Mouse (Mus musculus) C2C12 (cell line): Measurements from ENCODE around the gene Ccnb1ip1. TPM values are rescaled to one million over a fixed set of nuclear protein-coding genes. Genes with fewer than 3 reads are reported as not detected.
"Not testable (repeated sequence)": the region's sequence is repeated elsewhere in the genome, so short reads cannot be mapped to it uniquely, and the experiment has no call there.

Experiments
- H3K27me3 ChIP-seq: one replicate; pipeline ENCODE4 v1.6.1; 2011; ENCODE audit not compliant: control insufficient read depth, insufficient read depth, insufficient read length
- H3K36me3 ChIP-seq: one replicate; pipeline ENCODE4 v1.6.1; 2011; ENCODE audit not compliant: control insufficient read depth, insufficient read depth
- H3K4me3 ChIP-seq: one replicate; pipeline ENCODE4 v1.5.1; 2011; ENCODE audit warnings: mild to moderate bottlenecking, control low read depth; ENCODE audit not compliant: poor library complexity, insufficient read depth, severe bottlenecking
- H3K79me2 ChIP-seq: one replicate; pipeline ENCODE4 v1.6.1; 2011; ENCODE audit not compliant: control insufficient read depth, insufficient read depth
- H3K79me3 ChIP-seq: one replicate; pipeline ENCODE4 v1.6.1; 2011; ENCODE audit warnings: low read depth, control low read depth
- H3ac ChIP-seq: one replicate; pipeline ENCODE3; 2011; ENCODE audit warnings: low read depth; ENCODE audit not compliant: control insufficient read depth, insufficient read length
- CEBPB ChIP-seq: IDR thresholded peaks from one replicate; pipeline ENCODE4 v1.6.1; 2011; ENCODE audit warnings: low read depth, mild to moderate bottlenecking, control low read depth, moderate library complexity
- CTCF ChIP-seq: IDR thresholded peaks from one replicate; pipeline ENCODE4 v1.5.1; 2011; ENCODE audit not compliant: control insufficient read depth, insufficient read depth, insufficient read length
- FOSL1 ChIP-seq: IDR thresholded peaks from one replicate; pipeline ENCODE4 v1.8.0; 2011; ENCODE audit warnings: mild to moderate bottlenecking, low read length; ENCODE audit not compliant: poor library complexity, insufficient read depth, severe bottlenecking
- MAX ChIP-seq: IDR thresholded peaks from one replicate; pipeline ENCODE4 v1.6.1; 2011; ENCODE audit warnings: mild to moderate bottlenecking, control low read depth
- MYOD1 ChIP-seq: IDR thresholded peaks from one replicate; pipeline ENCODE4 v1.6.1; 2011; ENCODE audit warnings: low read depth; ENCODE audit not compliant: control insufficient read depth, insufficient read length
- MYOG ChIP-seq: IDR thresholded peaks from one replicate; pipeline ENCODE4 v1.6.1; 2011; ENCODE audit not compliant: control insufficient read depth, insufficient read length; ENCODE audit errors: extremely low read depth
- USF1 ChIP-seq: IDR thresholded peaks from one replicate; pipeline ENCODE4 v1.6.1; 2011; ENCODE audit warnings: low read depth, mild to moderate bottlenecking, control low read depth, moderate library complexity
- polyA plus RNA-seq: library from polyadenylated mRNA; unstranded; fragments of >200 nt; fragmentation: generic; extraction: Trizol; gene quantifications from one replicate; pipeline ENCODE4 v1.2.1, GENCODE M21; 2012; ENCODE audit warnings: missing spikeins

The Ccnb1ip1 gene
- polyA plus RNA-seq, 1 experiment = 1.6 TPM

DNA sequence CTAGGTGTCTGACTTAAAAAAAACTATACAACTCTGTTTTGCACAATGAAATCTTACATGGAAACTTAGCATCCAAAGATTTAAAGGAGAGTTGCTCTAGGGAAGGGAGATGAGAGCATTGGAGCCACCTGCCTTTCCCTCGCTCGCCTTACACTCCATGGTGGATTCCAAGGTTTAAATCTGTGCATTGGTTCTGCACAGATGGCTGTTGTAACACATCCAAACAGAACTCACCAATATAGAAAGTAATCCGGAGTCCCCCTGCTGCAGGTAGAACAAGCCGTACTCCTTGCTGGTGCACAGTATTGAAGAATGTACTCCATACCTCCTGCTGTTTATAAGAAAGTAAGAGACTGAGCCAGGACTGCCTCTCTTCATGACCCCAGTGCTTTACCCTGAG lies 19.0 kb upstream of the Ccnb1ip1 start:
- Histone ChIP-seq H3K79me2 (no peaks in the 10 kb centered on the region), H3K79me3 (no peaks in the 10 kb centered on the region), H3K36me3 (peaks cover 29% of the 10 kb centered on the region), H3K4me3 (no peak overlapping the region), H3K27me3 (no peaks in the 10 kb centered on the region), H3ac (no peak overlapping the region)
- no peak for TF ChIP-seq FOSL1
- TF ChIP-seq MAX = no peak
- no peak for TF ChIP-seq MYOD1
- TF ChIP-seq MYOG = no peak
- TF ChIP-seq USF1 = no peak
- no peak for TF ChIP-seq CTCF
- no peak for TF ChIP-seq CEBPB

DNA sequence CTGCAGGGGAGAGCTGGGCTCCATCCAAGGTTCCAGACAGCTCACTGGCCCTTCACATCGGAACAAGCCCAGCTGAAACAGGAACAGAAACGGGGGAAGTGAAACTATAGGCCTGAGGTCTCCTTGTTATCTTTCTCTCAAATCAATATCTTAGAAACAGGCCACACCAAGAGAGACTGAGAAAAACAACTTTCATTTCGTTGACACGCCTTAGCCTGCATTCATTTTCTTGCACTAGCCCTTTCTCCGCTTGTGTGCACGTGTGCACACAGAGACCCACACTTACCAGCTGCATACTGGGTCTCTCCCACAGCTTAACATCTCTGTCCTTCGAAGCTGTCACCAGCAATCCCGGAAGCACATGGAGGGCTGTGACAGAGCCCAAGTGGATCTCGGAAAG lies 16.7 kb upstream of the Ccnb1ip1 start:
- TF ChIP-seq FOSL1 (no peak), MYOD1 (no peak), MYOG (no peak), CTCF (no peak), MAX (no peak), USF1 (no peak), CEBPB (no peak)
- peaks cover 49% of the 10 kb centered on the region for H3K36me3 ChIP-seq
- no peaks in the 10 kb centered on the region for H3K27me3 ChIP-seq
- no peak overlapping the region for H3K4me3 ChIP-seq
- H3K79me3 ChIP-seq = no peaks in the 10 kb centered on the region
- H3K79me2 ChIP-seq = no peaks in the 10 kb centered on the region
- no peak overlapping the region for H3ac ChIP-seq

DNA sequence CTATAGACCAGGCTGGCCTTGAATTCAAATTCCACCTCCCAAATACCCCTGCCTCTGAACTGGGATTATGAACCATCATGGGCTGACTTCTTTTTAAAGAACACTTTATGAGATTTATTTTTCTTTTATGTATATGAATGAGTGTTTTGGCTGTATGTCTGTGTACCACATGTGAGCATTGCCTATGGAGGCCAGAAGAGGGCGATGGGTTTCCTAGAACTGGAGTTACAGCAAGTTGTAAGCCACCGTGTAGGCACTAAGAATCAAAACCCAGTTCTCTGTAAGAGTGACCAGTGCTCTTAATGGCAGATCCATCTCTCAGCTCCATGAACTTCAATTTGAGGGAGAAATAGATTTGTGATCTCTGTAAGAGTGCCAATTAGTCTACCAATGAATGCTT lies 15.7 kb upstream of the Ccnb1ip1 start:
- Histone ChIP-seq H3K79me3 (no peaks in the 10 kb centered on the region), H3K27me3 (no peaks in the 10 kb centered on the region), H3K36me3 (peaks cover 49% of the 10 kb centered on the region), H3ac (no peak overlapping the region), H3K4me3 (no peak overlapping the region), H3K79me2 (no peaks in the 10 kb centered on the region)
- TF ChIP-seq USF1 (no peak), FOSL1 (no peak), CTCF (no peak), CEBPB (no peak)

DNA sequence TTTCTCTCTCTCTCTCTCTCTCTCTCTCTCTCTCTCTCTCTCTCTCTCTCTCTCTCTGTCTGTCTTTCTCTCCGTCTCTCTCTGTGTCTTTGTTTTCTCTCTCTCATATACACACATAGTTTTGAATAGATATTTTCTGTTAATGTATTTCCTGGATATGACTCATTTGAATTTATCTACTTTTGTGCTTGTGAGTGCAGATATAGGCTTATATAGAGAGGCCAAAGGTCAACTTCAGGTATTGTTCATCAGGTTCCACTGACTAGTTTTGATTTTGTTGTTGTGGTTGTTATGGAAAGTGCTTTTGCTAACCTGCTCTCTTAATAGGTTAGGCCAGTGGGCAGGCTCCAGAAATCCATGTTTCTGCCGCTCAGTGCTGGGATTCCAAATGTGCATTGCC lies 5.5 kb upstream of the Ccnb1ip1 start:
- Histone ChIP-seq H3ac (no peak overlapping the region), H3K36me3 (peaks cover 57% of the 10 kb centered on the region), H3K79me3 (peaks cover 7% of the 10 kb centered on the region), H3K4me3 (no peak overlapping the region), H3K79me2 (peaks cover 19% of the 10 kb centered on the region), H3K27me3 (no peaks in the 10 kb centered on the region)
- TF ChIP-seq CEBPB = no peak
- no peak for TF ChIP-seq CTCF
- TF ChIP-seq MAX = no peak

DNA sequence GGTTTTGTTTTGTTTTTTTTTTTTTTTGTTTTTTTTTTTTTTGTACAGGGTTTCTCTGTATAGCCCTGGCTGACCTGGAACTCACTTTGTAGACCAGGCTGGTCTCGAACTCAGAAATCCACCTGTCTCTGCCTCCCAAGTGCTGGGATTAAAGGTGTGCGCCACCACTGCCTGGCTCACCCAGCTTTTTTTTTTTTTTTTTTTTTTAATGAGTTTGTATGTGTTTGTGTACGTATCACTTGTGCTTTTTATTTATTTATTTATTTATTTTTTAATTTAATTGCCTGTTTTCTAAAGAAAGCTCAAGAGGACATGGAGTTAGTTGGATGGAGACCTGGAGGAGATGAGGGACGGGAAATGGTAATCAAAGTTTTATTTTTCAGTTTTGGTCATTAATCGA lies 1.1 kb downstream of the Ccnb1ip1 start:
- not testable (repeated sequence) for H3K4me3 ChIP-seq, H3ac ChIP-seq, H3K36me3 ChIP-seq, H3K27me3 ChIP-seq
- Histone ChIP-seq H3K79me3 (peaks cover 44% of the 10 kb centered on the region), H3K79me2 (peaks cover 57% of the 10 kb centered on the region)

- Histone ChIP-seq H3K79me3 (peaks cover 58% of the 10 kb centered on the region), H3ac (peak overlapping the region; percentile 66), H3K79me2 (peaks cover 72% of the 10 kb centered on the region), H3K36me3 (peaks cover under 1% of the 10 kb centered on the region), H3K4me3 (peak overlapping the region; percentile 37), H3K27me3 (no peaks in the 10 kb centered on the region)
- TF ChIP-seq USF1 (no peak), FOSL1 (no peak), CTCF (no peak), MYOD1 (no peak), MAX (no peak), MYOG (no peak), CEBPB (no peak)
Observed at GRCm38 (mm10) chr14:50804683-50805082, 2.8 kb downstream of the Ccnb1ip1 start.
